Comparison of ENCODE assay signal across 19 mouse cellular contexts in the genomic region with DNA sequence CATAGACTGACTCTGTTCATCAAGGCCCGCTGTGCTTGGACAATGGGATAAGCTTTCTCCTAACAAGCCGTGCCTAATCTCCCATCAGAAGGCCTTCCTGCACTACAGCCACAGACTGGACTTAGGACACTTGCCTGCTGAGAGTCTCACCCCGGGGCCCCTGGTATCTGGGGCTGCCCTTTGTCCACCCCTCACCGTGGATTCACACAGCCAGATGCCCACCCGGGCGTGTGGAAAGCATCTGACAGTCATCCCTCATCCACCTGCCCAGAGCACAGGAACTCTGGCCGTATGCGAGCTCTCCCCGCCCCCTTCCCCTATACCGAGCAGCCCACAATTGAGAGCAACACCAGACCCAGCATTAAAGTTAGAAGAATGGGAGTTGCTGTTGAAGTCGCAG. TPM values are rescaled to one million over a fixed set of nuclear protein-coding genes. Genes with fewer than 3 reads are reported as not detected.
"Had no signal": no experiment of that assay in that cellular context is flagged by ENCODE, and none has a peak within 500 bp of the region (broad histone marks: within the 10 kb centered on the region; RNA-seq: fewer than 3 reads in every experiment).

No protein-coding gene starts in this region.

- H3K4me2 ChIP-seq: limb, embryonic 12.5 days; liver, embryonic 13.5 days; lung, embryonic 15.5 days had no signal

- H3K36me3 ChIP-seq: limb, embryonic 12.5 days; liver, embryonic 13.5 days; lung, embryonic 15.5 days had no signal

- H3K27me3 ChIP-seq: limb, embryonic 12.5 days; liver, embryonic 13.5 days; lung, embryonic 15.5 days; megakaryocyte, embryonic 14.5 days had no signal

- H3K4me3 ChIP-seq: layer of hippocampus, adult 2 months; limb, embryonic 12.5 days; liver, embryonic 13.5 days; lung, embryonic 15.5 days; megakaryocyte, embryonic 14.5 days had no signal

- H3K9me3 ChIP-seq: limb, embryonic 12.5 days; liver, embryonic 13.5 days; lung, embryonic 15.5 days had no signal

- H3K27ac ChIP-seq: kidney, postnatal 0 days; layer of hippocampus, adult 2 months; limb, embryonic 12.5 days; liver, embryonic 13.5 days; lung, embryonic 15.5 days; macrophage had no signal

- ATAC-seq: intestine, postnatal 0 days; liver, postnatal 0 days had no signal

- H3K4me1 ChIP-seq: limb, embryonic 12.5 days; liver, embryonic 13.5 days; lung, embryonic 15.5 days; megakaryocyte, embryonic 14.5 days had no signal

- H3K9ac ChIP-seq: limb, embryonic 12.5 days; liver, embryonic 13.5 days; liver, postnatal 0 days; lung, embryonic 15.5 days had no signal

- DNase-seq: kidney, adult 9 months; kidney, postnatal 4 days; liver; liver, embryonic 13.5 days; liver, postnatal 0 days; lung, postnatal 14 days; right cerebral cortex, adult 18-20 months; right cerebral cortex, postnatal 25 days; thymus, adult 18-20 months; thymus, postnatal 14 days had no signal

RNA-seq across cellular contexts. Expression of gene Gm15294, which starts 1.0 kb away (rescaled TPM):
- polyA plus RNA-seq: limb, embryonic 12.5 days; liver, postnatal 0 days; lung, embryonic 15.5 days; macrophage; small intestine, adult 2 months; stomach, embryonic 16.5 days had no signal
